Mouse (Mus musculus): ENCODE data around the gene Ice2.

DNA sequence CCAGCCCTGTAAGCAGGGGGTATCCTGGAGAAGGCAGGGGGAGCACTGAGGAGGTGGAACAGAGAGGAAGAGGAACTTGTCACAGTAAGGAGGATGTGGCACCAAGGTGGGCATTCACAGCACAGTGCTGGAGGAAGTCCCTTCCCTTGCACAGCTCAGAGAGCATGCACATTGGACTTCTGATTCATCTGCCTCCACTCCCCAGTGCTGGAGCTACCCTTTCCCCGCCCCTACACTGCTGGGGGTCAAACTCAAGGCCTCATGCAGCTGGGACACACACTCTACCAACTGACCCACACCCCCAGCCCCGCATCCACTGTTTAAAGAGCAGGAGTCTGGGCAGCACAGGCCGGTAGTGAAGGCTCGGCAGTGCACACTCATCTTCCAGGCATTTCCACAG, 68.4 kb downstream of the Ice2 start:
- TF ChIP-seq CTCF (IDR thresholded peaks at IDR 0.05; ENCODE audit: control insufficient read depth, insufficient read depth, insufficient read length) (no peak), MYOD1 (IDR thresholded peaks at IDR 0.05; ENCODE audit: control insufficient read depth, insufficient read length, low read depth) (no peak), FOSL1 (IDR thresholded peaks at IDR 0.05; ENCODE audit: insufficient read depth, low read length, poor library complexity, severe bottlenecking) (no peak)
